Mouse (Mus musculus) forebrain, embryonic 13.5 days (tissue): ENCODE results near the gene Fkbp3. TPM values are rescaled to one million over a fixed set of nuclear protein-coding genes. Genes with fewer than 3 reads are reported as not detected.

ENCODE experiments used
- polyA plus RNA-seq: library from polyadenylated mRNA; unstranded; fragments of >200 nt; fragmentation: Nextera tagmentation; extraction: Ambion mirVana; gene quantifications from 2 replicates; pipeline ENCODE4 v1.2.1, GENCODE M21; 2015

Fkbp3 gene
- polyA plus RNA-seq, 1 experiment from 2014 or later: 684 TPM

Other genes with a start within 250 kb of the Fkbp3 start
- 1.6 and 2.6 TPM in 2 replicates for gene Gm527, start 156.1 kb downstream of the Fkbp3 start, polyA plus RNA-seq
- 24.9 and 26.3 TPM in 2 replicates for gene Klhl28, start 108.5 kb downstream of the Fkbp3 start, polyA plus RNA-seq
- gene Togaram1, start 108.2 kb downstream of the Fkbp3 start, polyA plus RNA-seq: 20.1 and 25.3 TPM in 2 replicates
- 63.2 and 64.9 TPM in 2 replicates for gene Prpf39, start 37.7 kb downstream of the Fkbp3 start, polyA plus RNA-seq
- gene Fancm, start 1.6 kb upstream of the Fkbp3 start, polyA plus RNA-seq: 11.8 and 13.9 TPM in 2 replicates
- gene Mis18bp1, start 98.6 kb upstream of the Fkbp3 start, polyA plus RNA-seq: 68.0 and 68.5 TPM in 2 replicates
- not detected in 2 replicates for gene Wdr20rt, start 151.5 kb upstream of the Fkbp3 start, polyA plus RNA-seq